Mouse (Mus musculus) limb, embryonic 10.5 days (tissue): Measurements from ENCODE around the gene Taf12. TPM values are rescaled to one million over a fixed set of nuclear protein-coding genes. Genes with fewer than 3 reads are reported as not detected.

Experiments used
- DNase-seq: peaks from one replicate; pipeline ENCODE4 v3.0.0-alpha.2; 2017; ENCODE audit warnings: low spot score
- H3K27ac ChIP-seq: fragments of 300-500 bp; sonication (generic); 2 replicates; pipeline ENCODE4 v1.5.1; 2016; ENCODE audit warnings: mild to moderate bottlenecking
- H3K27me3 ChIP-seq: fragments of 300-500 bp; sonication (generic); 2 replicates; pipeline ENCODE4 v1.6.1; 2016; ENCODE audit warnings: low read depth, mild to moderate bottlenecking; ENCODE audit not compliant: poor library complexity, severe bottlenecking
- H3K36me3 ChIP-seq: fragments of 300-500 bp; sonication (generic); 2 replicates; pipeline ENCODE4 v1.6.1; 2016; ENCODE audit warnings: mild to moderate bottlenecking, moderate library complexity
- H3K4me1 ChIP-seq: fragments of 300-500 bp; sonication (generic); 2 replicates; pipeline ENCODE4 v1.6.1; 2016
- H3K4me3 ChIP-seq: fragments of 300-500 bp; sonication (generic); 2 replicates; pipeline ENCODE4 v1.5.1; 2016; ENCODE audit warnings: mild to moderate bottlenecking, moderate library complexity
- H3K9me3 ChIP-seq: fragments of 300-500 bp; sonication (generic); replicated peaks from 2 replicates; pipeline ENCODE4 v1.6.1; 2016; ENCODE audit warnings: mild to moderate bottlenecking
- WGBS: fragments of 180-500 bp; shearing (Covaris S2); methylation state at CpG from one replicate; pipeline ENCODE4 v1.1.7; 2016; 5-methylcytosine and 5-hydroxymethylcytosine counted together
- polyA plus RNA-seq: library from polyadenylated mRNA; unstranded; fragments of >200 nt; fragmentation: Nextera tagmentation; extraction: Ambion mirVana; gene quantifications from 2 replicates; pipeline ENCODE4 v1.2.1, GENCODE M21; 2016

Taf12 gene
- polyA plus RNA-seq, 1 experiment from 2014 or later = 62.9 TPM

DNA sequence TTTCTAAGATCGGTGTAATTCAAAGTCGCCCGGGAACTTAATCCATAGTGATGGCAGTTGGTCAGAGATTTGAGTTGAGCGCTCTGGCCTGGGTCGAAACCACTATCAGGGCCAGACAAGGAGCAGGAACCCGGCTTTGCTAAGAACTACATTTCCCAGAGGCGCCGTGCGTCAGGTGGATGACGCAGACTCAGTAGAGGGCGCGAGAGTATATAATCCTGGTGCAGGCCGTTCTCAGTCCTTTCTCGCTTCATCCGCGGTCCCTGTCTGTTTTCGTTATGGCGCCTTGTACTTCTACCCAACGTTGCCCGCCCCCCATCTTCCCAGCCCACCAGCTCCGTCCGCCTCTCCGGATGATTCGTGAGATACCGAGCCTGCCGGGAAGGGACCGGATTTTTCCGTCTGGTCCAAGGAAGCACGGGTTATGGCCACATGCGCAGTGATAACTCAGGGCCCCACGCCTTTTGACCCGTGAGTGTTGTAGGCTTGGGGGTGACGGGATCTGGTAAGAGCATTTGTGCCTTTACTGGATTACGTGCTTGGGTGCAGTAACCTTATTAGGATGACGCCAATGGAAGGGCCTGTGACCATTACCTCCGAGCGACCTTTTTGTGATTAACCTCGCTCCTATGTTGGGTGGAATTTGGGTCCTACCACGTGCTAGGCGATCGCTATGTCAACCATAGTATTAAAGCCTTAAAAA lies 34.4 kb downstream of the Taf12 start:
- peak; percentile 85 for DNase-seq
- Histone ChIP-seq H3K36me3 (peaks cover 45% of the 10 kb centered on the region), H3K9me3 (no peaks in the 10 kb centered on the region), H3K4me1 (peaks cover 9% of the 10 kb centered on the region), H3K27ac (peak overlapping the region; percentile 95), H3K4me3 (peak overlapping the region; percentile 91), H3K27me3 (no peaks in the 10 kb centered on the region)
- 1% methylated on average over 41 of the region's 41 CpGs for WGBS

DNA sequence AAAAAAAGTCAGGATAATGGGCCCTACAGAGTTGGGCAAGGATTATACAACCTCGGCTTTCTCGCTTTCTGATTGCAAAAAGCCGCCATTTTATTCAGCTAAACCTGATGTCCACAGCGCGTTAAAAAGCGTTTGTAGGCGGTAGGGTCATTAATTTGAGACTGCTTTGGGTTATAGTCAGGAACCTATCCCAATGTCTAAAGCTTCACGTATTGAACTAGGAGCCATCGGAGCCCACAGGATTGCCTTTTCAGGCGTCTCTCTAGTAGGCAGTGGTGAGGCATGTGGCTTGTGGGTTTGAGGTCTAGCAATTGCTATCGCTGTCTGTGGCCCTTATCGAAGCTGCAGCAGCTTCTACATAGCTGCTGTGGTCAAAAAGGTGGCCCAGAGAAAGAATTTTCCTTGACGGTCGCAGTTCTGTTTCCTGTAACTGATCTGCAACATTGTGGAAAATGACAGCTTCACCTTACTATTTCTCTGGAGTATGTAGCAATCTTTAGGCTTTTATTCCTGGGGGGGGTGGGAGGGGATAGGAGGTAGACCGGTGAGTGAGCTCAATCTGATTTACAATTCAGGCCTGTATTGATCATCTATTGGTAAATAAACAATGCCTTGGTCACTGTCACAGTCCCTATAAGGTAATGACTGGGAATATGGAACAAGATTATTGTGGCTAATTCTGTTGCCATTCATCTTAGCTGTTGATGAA lies 35.1 kb downstream of the Taf12 start:
- 1% methylated on average over 15 of the region's 15 CpGs for WGBS
- Histone ChIP-seq H3K4me3 (peak overlapping the region; percentile 91), H3K27ac (peak overlapping the region; percentile 95), H3K27me3 (no peaks in the 10 kb centered on the region), H3K4me1 (peaks cover 9% of the 10 kb centered on the region), H3K36me3 (peaks cover 52% of the 10 kb centered on the region), H3K9me3 (no peaks in the 10 kb centered on the region)
- no peak for DNase-seq

DNA sequence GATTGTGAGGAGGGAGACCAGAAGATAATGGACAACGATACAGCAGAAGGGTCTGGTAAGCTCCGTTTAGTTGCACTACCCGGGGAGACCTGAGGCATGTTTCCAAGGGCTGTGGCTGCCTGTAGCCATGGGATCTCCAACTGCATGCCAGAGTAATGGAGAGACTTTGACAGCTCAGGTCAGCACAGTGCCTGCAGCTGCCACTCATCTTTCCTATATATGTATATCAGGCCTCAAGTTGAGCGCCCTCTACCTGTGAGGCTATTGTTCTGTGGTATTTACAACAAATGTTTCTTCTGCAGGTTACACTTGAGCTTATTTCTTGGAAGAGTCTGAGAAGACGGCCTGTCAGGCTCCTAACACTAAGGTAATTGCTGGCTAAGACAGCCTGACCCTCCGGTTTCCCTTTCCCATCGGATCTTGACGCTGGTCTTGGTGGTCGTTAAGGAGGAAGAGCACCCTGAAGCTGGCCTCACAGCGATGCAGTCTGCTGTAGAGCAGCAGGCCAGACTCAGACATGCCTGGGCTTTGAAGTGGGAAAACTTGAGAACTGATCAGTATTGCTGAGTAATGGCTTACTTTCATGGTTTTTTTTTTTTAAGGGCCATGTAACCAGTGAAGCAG lies 35.8 kb downstream of the Taf12 start:
- Histone ChIP-seq H3K4me1 (peaks cover 9% of the 10 kb centered on the region), H3K27me3 (no peaks in the 10 kb centered on the region), H3K4me3 (peak overlapping the region; percentile 91), H3K9me3 (no peaks in the 10 kb centered on the region), H3K36me3 (peaks cover 57% of the 10 kb centered on the region), H3K27ac (0 out of 2 replicates have a peak overlapping the region, but pooled peaks have one; percentile 6)
- WGBS = 33% methylated on average over 10 of the region's 10 CpGs
- DNase-seq = peak; percentile 43

DNA sequence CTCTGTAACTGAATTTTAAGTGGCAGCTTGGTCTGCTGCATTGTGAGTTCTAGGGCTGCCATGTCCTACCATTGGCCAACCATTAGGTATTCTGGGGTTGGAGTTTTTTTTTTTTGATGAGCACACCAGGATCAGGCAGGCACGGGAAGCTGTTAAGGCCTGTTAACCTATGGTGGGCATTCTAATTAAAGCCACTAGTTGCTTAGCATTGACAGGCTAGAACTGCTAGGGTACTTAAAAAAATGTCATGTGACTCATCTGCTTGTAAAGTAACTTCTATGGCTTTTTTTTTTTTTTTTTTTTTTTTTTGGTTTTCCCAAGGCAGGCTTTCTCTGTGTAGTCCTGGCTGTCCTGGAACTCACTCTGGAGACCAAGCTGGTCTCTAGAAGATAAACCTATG lies 37.0 kb downstream of the Taf12 start:
- no peaks in the 10 kb centered on the region for H3K27me3 ChIP-seq
- peaks cover 9% of the 10 kb centered on the region for H3K4me1 ChIP-seq
- 31% methylated on average over 1 of the region's 1 CpGs for WGBS
- no peak for DNase-seq
- no peaks in the 10 kb centered on the region for H3K9me3 ChIP-seq
- H3K27ac ChIP-seq = no peak overlapping the region
- H3K36me3 ChIP-seq = peaks cover 66% of the 10 kb centered on the region
- no peak overlapping the region for H3K4me3 ChIP-seq

DNA sequence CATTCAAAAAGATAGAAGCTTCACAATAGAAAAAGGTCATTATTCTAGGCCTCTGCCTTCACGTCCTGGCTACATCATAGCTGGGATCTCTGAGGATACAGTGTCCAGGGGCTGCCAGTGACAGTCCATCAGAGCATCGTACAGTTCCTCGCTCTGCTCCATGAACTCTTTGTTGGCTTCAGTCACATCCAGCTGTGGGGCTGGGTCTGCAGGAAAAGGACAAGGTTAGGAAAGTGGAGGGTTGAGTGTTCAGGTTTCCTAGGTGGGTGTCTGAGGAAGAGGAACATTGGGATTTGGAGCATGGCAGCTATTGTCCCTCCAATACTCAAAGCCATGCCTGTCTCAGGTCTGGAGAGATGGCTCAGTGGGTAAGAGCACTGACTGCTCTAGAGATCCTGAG lies 37.6 kb downstream of the Taf12 start:
- Histone ChIP-seq H3K4me3 (no peak overlapping the region), H3K27ac (no peak overlapping the region), H3K27me3 (no peaks in the 10 kb centered on the region), H3K9me3 (no peaks in the 10 kb centered on the region), H3K4me1 (peaks cover 9% of the 10 kb centered on the region), H3K36me3 (peaks cover 72% of the 10 kb centered on the region)
- 53% methylated on average over 3 of the region's 3 CpGs for whole genome bisulfite sequencing
- no peak for DNase-seq

DNA sequence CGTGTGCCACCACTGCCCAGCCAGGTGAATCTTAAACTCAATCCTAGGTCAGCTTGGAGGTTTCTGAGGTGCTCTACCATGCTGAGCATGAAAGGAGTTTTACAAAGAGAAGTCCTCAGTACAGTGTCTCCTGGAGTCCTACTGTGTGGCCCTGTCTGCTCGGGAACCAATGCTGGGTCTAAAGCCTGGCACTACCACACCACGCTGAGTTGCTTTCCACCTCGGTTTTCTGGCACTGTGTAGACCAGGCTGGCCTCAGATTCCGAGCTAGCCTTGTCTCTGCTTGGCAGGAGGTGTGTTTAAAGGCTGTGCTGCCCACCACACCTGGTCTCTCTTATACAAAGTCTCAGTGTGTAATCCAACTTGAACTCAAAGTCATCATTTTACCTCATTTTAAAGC lies 38.5 kb downstream of the Taf12 start:
- Histone ChIP-seq H3K36me3 (peaks cover 79% of the 10 kb centered on the region), H3K9me3 (no peaks in the 10 kb centered on the region), H3K27ac (no peak overlapping the region), H3K27me3 (no peaks in the 10 kb centered on the region), H3K4me1 (peaks cover 9% of the 10 kb centered on the region), H3K4me3 (no peak overlapping the region)
- 85% methylated on average over 5 of the region's 5 CpGs for WGBS
- no peak for DNase-seq

DNA sequence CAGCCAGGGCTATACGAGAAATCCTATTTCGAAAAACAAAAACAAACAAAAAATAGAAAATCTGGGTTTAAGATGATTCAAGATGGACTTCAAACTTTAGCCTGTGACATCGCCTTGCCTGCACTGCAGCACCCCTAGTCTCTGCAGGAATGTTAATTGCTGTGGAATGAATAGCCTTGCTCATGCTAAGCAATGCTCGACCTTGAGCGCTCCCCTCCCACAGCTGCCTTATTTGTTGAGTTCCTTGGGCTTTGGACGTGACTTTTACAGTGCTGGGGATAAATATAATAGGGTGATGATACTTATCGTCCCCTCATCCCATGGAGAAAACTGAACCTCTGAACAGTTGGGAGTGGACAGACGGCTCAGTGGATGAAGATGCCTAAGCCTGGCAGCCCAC lies 41.5 kb downstream of the Taf12 start:
- Histone ChIP-seq H3K36me3 (peaks cover 90% of the 10 kb centered on the region), H3K27ac (no peak overlapping the region), H3K9me3 (no peaks in the 10 kb centered on the region), H3K27me3 (no peaks in the 10 kb centered on the region), H3K4me1 (no peaks in the 10 kb centered on the region), H3K4me3 (no peak overlapping the region)
- 92% methylated on average over 8 of the region's 8 CpGs for WGBS
- no peak for DNase-seq

DNA sequence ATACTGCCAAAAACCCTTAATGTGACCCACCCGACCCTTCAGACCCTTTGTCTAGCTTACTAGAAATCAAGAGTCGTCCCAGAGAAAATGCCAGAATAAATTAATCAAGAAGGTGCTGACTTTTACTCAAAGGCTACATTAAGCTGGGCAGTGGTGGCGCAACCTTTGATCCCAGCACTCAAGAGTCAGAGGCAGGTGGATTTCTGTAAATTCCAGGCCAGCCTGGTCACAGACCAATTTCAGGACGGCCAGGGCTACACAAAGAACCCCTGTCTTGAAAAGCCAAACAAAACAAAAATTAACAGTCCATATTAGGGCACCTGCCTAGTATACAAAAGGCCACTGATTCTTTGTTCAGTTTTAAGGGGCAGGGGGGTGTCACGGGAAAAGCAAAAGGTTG lies 52.3 kb downstream of the Taf12 start:
- peaks cover 22% of the 10 kb centered on the region for H3K4me1 ChIP-seq
- no peak overlapping the region for H3K4me3 ChIP-seq
- 83% methylated on average over 5 of the region's 5 CpGs for WGBS
- H3K9me3 ChIP-seq = no peaks in the 10 kb centered on the region
- peaks cover 59% of the 10 kb centered on the region for H3K36me3 ChIP-seq
- no peaks in the 10 kb centered on the region for H3K27me3 ChIP-seq
- no peak overlapping the region for H3K27ac ChIP-seq
- DNase-seq = no peak

DNA sequence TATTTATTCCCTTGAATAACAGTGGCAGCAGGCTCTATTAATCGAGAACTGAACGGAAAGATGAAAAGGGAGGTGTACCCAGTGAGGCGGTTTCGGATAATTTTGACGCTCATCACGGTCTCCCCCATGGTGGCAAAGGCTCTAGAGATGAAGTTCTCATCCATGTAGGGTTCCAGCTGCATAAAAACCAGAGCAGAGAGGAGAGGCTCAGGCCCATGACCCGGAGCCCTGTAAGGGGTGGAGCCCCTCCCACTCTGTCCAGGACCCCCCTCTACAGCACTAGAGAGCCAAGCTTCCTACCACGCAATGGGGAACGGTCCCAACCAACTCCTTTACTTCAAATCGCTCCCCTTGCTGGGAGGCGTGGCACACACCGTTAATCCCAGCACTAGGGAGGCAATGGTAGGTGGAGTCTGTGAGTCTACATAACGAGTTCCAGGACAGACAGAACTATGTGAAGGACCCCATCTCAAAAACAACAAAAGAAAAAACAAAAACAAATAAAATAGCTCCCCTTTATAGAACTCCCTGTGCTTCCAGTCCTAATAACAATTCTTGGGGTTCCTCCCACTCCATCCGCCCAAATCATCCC lies 54.3 kb downstream of the Taf12 start:
- DNase-seq = no peak
- Histone ChIP-seq H3K27ac (peak overlapping the region; percentile 92), H3K27me3 (no peaks in the 10 kb centered on the region), H3K4me1 (peaks cover 22% of the 10 kb centered on the region), H3K4me3 (peak overlapping the region; percentile 73), H3K9me3 (no peaks in the 10 kb centered on the region), H3K36me3 (peaks cover 61% of the 10 kb centered on the region)
- 52% methylated on average over 14 of the region's 14 CpGs for WGBS

DNA sequence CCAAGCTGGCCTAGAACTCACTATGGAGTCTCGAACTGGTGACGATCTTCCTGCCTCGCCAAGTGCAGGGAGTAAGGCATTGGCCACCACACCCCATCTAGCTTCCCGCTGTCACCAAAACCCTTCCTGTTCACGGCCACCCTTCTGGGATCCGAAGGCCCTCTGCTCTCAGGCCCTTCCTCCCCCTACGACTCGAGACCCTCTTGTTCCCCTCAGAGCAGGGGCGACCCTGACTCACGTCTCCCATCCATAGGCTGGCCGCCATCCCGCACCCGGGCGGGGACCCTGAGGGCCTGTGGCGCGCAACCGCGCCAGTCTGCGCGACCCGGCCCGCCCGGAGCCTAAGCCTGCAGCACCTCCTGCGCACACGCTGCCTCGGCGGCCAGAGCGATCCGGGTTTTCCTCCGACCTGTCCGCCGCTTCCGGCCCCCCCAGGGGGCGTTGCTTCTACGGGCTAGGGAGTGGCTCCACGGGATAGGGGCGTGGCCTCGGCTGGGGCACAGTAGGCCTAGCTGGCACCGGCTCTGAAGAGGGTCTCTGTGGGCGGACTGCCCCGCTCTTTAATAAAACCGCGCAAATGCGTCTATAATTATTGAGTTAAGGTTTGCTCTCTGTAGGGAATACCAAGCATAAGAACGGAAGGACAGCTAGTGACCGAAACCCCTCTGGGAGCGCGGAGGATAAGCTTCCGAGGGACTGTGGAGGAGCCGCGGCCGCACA lies 55.1 kb downstream of the Taf12 start, which contains the start of gene Trnau1ap:
Gene Trnau1ap (minus strand): TSS at position 424 of the 720 bp plus-strand sequence.
- DNase-seq = peak; percentile 97
- H3K27ac ChIP-seq = peak within 1 kb of the TSS; percentile 92
- peaks cover 61% of the 10 kb centered on the region for H3K36me3 ChIP-seq
- peak within 1 kb of the TSS; percentile 73 for H3K4me3 ChIP-seq
- WGBS = 1% methylated on average over 52 of the region's 52 CpGs
- no peaks in the 10 kb centered on the region for H3K27me3 ChIP-seq
- H3K4me1 ChIP-seq = peaks cover 22% of the 10 kb centered on the region
- no peaks in the 10 kb centered on the region for H3K9me3 ChIP-seq

DNA sequence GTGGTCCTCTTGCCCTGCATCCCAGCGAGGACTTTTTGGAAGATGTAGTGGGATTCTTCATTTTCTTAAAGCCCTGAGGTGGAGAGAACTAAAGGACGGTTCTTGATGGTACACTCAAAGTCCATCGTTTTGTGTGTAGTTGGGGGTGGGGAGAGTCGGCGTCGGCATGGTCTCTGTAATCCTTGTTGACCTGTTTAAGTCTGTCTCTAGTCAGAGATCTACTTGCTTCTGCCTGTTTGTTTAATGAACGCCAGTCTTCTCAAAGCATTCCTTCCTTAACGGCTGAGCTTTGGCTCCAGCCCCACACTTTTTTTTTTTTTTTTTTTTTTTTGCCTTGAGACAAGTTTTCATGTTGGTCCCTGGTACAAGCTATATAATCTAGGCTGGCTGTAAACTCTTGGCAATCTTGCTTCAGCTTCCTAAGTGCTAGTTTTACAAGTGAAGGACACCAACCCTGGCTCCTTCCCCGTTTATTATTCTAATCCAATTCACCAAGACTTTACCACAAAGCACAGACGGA lies 55.7 kb downstream of the Taf12 start:
- DNase-seq = no peak
- Histone ChIP-seq H3K9me3 (no peaks in the 10 kb centered on the region), H3K27me3 (no peaks in the 10 kb centered on the region), H3K4me3 (peak overlapping the region; percentile 73), H3K27ac (peak overlapping the region; percentile 92), H3K4me1 (peaks cover 22% of the 10 kb centered on the region), H3K36me3 (peaks cover 61% of the 10 kb centered on the region)
- WGBS = 10% methylated on average over 10 of the region's 10 CpGs

DNA sequence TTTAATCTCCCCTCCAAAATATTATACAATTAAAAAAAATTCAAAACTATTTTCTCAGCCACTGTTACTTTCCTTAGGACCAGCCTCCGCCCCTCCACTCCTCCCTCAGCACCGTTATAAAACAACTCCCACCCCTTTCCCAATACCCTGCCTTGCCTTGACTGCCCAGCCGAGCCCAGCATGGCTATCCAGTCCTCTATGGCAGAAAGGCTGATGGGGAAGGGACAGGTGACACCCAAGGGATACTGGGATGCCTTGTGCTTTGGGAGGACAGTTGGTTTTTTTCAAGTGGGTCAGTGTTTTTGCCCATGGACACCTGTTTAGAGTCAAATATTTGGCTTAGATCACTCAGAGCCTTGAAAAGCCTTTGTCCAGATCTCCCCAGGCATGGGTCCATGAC lies 57.8 kb downstream of the Taf12 start:
- Histone ChIP-seq H3K36me3 (peaks cover 69% of the 10 kb centered on the region), H3K9me3 (no peaks in the 10 kb centered on the region), H3K27ac (no peak overlapping the region), H3K27me3 (no peaks in the 10 kb centered on the region), H3K4me1 (peaks cover 22% of the 10 kb centered on the region), H3K4me3 (no peak overlapping the region)
- 80% methylated on average over 3 of the region's 3 CpGs for WGBS
- DNase-seq = no peak
